Mouse (Mus musculus) myocyte (in vitro differentiated cells): ENCODE measurements around the gene Sema6d. TPM values are rescaled to one million over a fixed set of nuclear protein-coding genes. Genes with fewer than 3 reads are reported as not detected.

Source experiments
- H3K27me3 ChIP-seq: one replicate; pipeline ENCODE4 v1.6.1; 2011; ENCODE audit not compliant: control insufficient read depth, insufficient read depth, insufficient read length
- H3K36me3 ChIP-seq: one replicate; pipeline ENCODE4 v1.6.1; 2011; ENCODE audit not compliant: control insufficient read depth, insufficient read depth
- H3K4me2 ChIP-seq: one replicate; pipeline ENCODE4 v1.6.1; 2011; ENCODE audit warnings: low read depth, control low read depth
- H3K4me3 ChIP-seq: one replicate; pipeline ENCODE4 v1.5.1; 2011; ENCODE audit warnings: mild to moderate bottlenecking, control low read depth, moderate library complexity
- H3K79me2 ChIP-seq: one replicate; pipeline ENCODE4 v1.6.1; 2011; ENCODE audit not compliant: control insufficient read depth, insufficient read depth
- H3ac ChIP-seq: one replicate; pipeline ENCODE4 v1.6.1; 2011; ENCODE audit not compliant: control insufficient read depth, insufficient read length
- CEBPB ChIP-seq: IDR thresholded peaks from 2 replicates; pipeline ENCODE4 v1.6.1; 2011; ENCODE audit warnings: mild to moderate bottlenecking, moderate library complexity; ENCODE audit not compliant: poor library complexity, insufficient read depth, severe bottlenecking
- E2F4 ChIP-seq: IDR thresholded peaks from one replicate; pipeline ENCODE4 v1.6.1; 2011; ENCODE audit warnings: mild to moderate bottlenecking, control low read depth, moderate library complexity; ENCODE audit not compliant: insufficient read depth
- MAX ChIP-seq: IDR thresholded peaks from one replicate; pipeline ENCODE4 v1.6.1; 2011; ENCODE audit warnings: low read depth, mild to moderate bottlenecking, control low read depth
- MYOD1 ChIP-seq, 3 experiments: IDR thresholded peaks; one replicate each; pipeline ENCODE4 v1.6.1; 2011; ENCODE audit warnings: control low read depth in 2 of 3, low read depth in 2 of 3, mild to moderate bottlenecking in 2 of 3, moderate library complexity in 1 of 3; ENCODE audit not compliant: insufficient read length in 2 of 3, control insufficient read depth in 1 of 3
- MYOG ChIP-seq, 3 experiments: IDR thresholded peaks; one replicate each; pipeline ENCODE4 v1.6.1; 2011; ENCODE audit warnings: control low read depth in 2 of 3, low read depth in 2 of 3, mild to moderate bottlenecking in 2 of 3; ENCODE audit not compliant: insufficient read length in 2 of 3, control insufficient read depth in 1 of 3, insufficient read depth in 1 of 3
- POLR2A ChIP-seq: IDR thresholded peaks from one replicate; pipeline ENCODE4 v1.6.1; 2011; ENCODE audit warnings: low read depth, mild to moderate bottlenecking, control low read depth, moderate library complexity; ENCODE audit not compliant: insufficient read length
- POLR2AphosphoS2 ChIP-seq: IDR thresholded peaks from one replicate; pipeline ENCODE4 v1.6.1; 2011; ENCODE audit warnings: low read depth, control low read depth; ENCODE audit not compliant: insufficient read length
- REST ChIP-seq: IDR thresholded peaks from one replicate; pipeline ENCODE4 v1.6.1; 2011; ENCODE audit warnings: mild to moderate bottlenecking, control low read depth, moderate library complexity; ENCODE audit not compliant: insufficient read depth, insufficient read length
- SRF ChIP-seq: IDR thresholded peaks from one replicate; pipeline ENCODE4 v1.6.1; 2011; ENCODE audit warnings: low read depth; ENCODE audit not compliant: control insufficient read depth, insufficient read length
- TCF12 ChIP-seq: IDR thresholded peaks from one replicate; pipeline ENCODE4 v1.6.1; 2011; ENCODE audit warnings: mild to moderate bottlenecking, control low read depth; ENCODE audit not compliant: poor library complexity, insufficient read depth, severe bottlenecking
- TCF3 ChIP-seq: IDR thresholded peaks from one replicate; pipeline ENCODE4 v1.6.1; 2011; ENCODE audit warnings: low read depth, control low read depth; ENCODE audit not compliant: insufficient read length
- USF1 ChIP-seq: IDR thresholded peaks from one replicate; pipeline ENCODE4 v1.6.1; 2011; ENCODE audit warnings: low read depth, mild to moderate bottlenecking, control low read depth, moderate library complexity
- polyA plus RNA-seq: library from polyadenylated mRNA; unstranded; fragments of >200 nt; fragmentation: generic; extraction: Trizol; gene quantifications from one replicate; pipeline ENCODE4 v1.2.1, GENCODE M21; 2012; ENCODE audit warnings: missing spikeins

Gene Sema6d
- polyA plus RNA-seq, 1 experiment, result 0.97 TPM

GRCm38 (mm10) chr2:124224328-124224727 is 134.6 kb downstream of the Sema6d start:
- Histone ChIP-seq H3K27me3 (no peaks in the 10 kb centered on the region), H3ac (no peak overlapping the region), H3K4me3 (no peak overlapping the region), H3K4me2 (no peak overlapping the region), H3K36me3 (no peaks in the 10 kb centered on the region), H3K79me2 (no peaks in the 10 kb centered on the region)
- TF ChIP-seq TCF3 (no peak), E2F4 (no peak), MYOD1 (IDR thresholded peaks at IDR 0.05; ENCODE audit: control insufficient read depth in 1 of 3, insufficient read length in 2 of 3, low read depth in 2 of 3) (no peak), USF1 (no peak), MYOG (IDR thresholded peaks at IDR 0.05; ENCODE audit: control insufficient read depth in 1 of 3, insufficient read depth in 1 of 3, insufficient read length in 2 of 3, low read depth in 2 of 3) (no peak), TCF12 (no peak), REST (no peak), CEBPB (no peak), POLR2AphosphoS2 (no peak), SRF (no peak), POLR2A (no peak), MAX (no peak)

- Histone ChIP-seq H3K36me3 (no peaks in the 10 kb centered on the region), H3ac (no peak overlapping the region), H3K4me3 (no peak overlapping the region), H3K79me2 (no peaks in the 10 kb centered on the region), H3K27me3 (no peaks in the 10 kb centered on the region), H3K4me2 (no peak overlapping the region)
- TF ChIP-seq MYOG (IDR thresholded peaks at IDR 0.05; ENCODE audit: control insufficient read depth in 1 of 3, insufficient read depth in 1 of 3, insufficient read length in 2 of 3, low read depth in 2 of 3), result no peak
- no peak for TF ChIP-seq CEBPB
- TF ChIP-seq MAX, result no peak
Observed at GRCm38 (mm10) chr2:124234636-124235221, 145.0 kb downstream of the Sema6d start.

GRCm38 (mm10) chr2:124235237-124236055 is 145.7 kb downstream of the Sema6d start:
- no peak overlapping the region for H3ac ChIP-seq
- H3K36me3 ChIP-seq, result no peaks in the 10 kb centered on the region
- H3K4me2 ChIP-seq, result no peak overlapping the region
- H3K27me3 ChIP-seq, result no peaks in the 10 kb centered on the region
- H3K4me3 ChIP-seq, result no peak overlapping the region
- no peak for TF ChIP-seq E2F4
- no peaks in the 10 kb centered on the region for H3K79me2 ChIP-seq

GRCm38 (mm10) chr2:124236831-124237230 is 147.1 kb downstream of the Sema6d start:
- no peaks in the 10 kb centered on the region for H3K36me3 ChIP-seq
- no peaks in the 10 kb centered on the region for H3K79me2 ChIP-seq
- no peak overlapping the region for H3ac ChIP-seq
- TF ChIP-seq E2F4, result no peak
- no peak for TF ChIP-seq MYOD1 (IDR thresholded peaks at IDR 0.05; ENCODE audit: control insufficient read depth in 1 of 3, insufficient read length in 2 of 3, low read depth in 2 of 3)
- no peak for TF ChIP-seq CEBPB
- no peak for TF ChIP-seq USF1
- no peak for TF ChIP-seq SRF
- no peak for TF ChIP-seq TCF12
- no peak for TF ChIP-seq REST
- no peak for TF ChIP-seq MAX
- no peak for TF ChIP-seq POLR2A
- no peaks in the 10 kb centered on the region for H3K27me3 ChIP-seq
- H3K4me2 ChIP-seq, result no peak overlapping the region
- H3K4me3 ChIP-seq, result no peak overlapping the region

GRCm38 (mm10) chr2:124243608-124244007 is 153.8 kb downstream of the Sema6d start:
- H3ac ChIP-seq, result no peak overlapping the region
- peak overlapping the region; percentile 14 for H3K4me2 ChIP-seq
- no peaks in the 10 kb centered on the region for H3K36me3 ChIP-seq
- TF ChIP-seq REST (no peak), CEBPB (peak; percentile 73)
- H3K27me3 ChIP-seq, result no peaks in the 10 kb centered on the region
- no peaks in the 10 kb centered on the region for H3K79me2 ChIP-seq
- no peak overlapping the region for H3K4me3 ChIP-seq
